Comparison of ENCODE assay signal across 11 mouse cellular contexts in genomic region chr13:112466136-112466945, GRCm38 (mm10). TPM values are rescaled to one million over a fixed set of nuclear protein-coding genes. Genes with fewer than 3 reads are reported as not detected.
DNase-seq lines count a peak whose midpoint lies in the region; ATAC-seq and TF ChIP-seq lines count a peak whose summit lies in the region.
"Had no signal": no experiment of that assay in that cellular context is flagged by ENCODE, and none has a peak within 500 bp of the region (broad histone marks: within the 10 kb centered on the region; RNA-seq: fewer than 3 reads in every experiment).

No protein-coding gene starts in this region.

- H3K9me3 ChIP-seq in liver, embryonic 14.5 days (ENCODE audit: control insufficient read depth, low read length), result no peaks in the 10 kb centered on the region

- H3K9ac ChIP-seq in liver, embryonic 14.5 days (replicated peaks), result no peak overlapping the region

- no peaks in the 10 kb centered on the region for H3K27me3 ChIP-seq in thymus, adult 2 months (ENCODE audit: control insufficient read depth, insufficient read depth, low read length)
- H3K27me3 ChIP-seq in liver, embryonic 14.5 days (ENCODE audit: control insufficient read depth, insufficient read depth, low read length), result peaks cover 8% of the 10 kb centered on the region

- H3K36me3 ChIP-seq in thymus, adult 2 months (ENCODE audit: control insufficient read depth, insufficient read depth, low read length), result no peaks in the 10 kb centered on the region
- no peaks in the 10 kb centered on the region for H3K36me3 ChIP-seq in liver, embryonic 14.5 days (replicated peaks; ENCODE audit: control insufficient read depth, insufficient read depth, low read depth)

- peak overlapping the region; percentile 99 for H3K27ac ChIP-seq in gastrocnemius, adult 2 months
- H3K27ac ChIP-seq in thymus, adult 2 months (ENCODE audit: control insufficient read depth, insufficient read depth, low read length), result peak overlapping the region; percentile 80
- no peak overlapping the region for H3K27ac ChIP-seq in liver, embryonic 14.5 days

- TF ChIP-seq CTCF in gastrocnemius, adult 2 months (IDR thresholded peaks at IDR 0.05), result no peak
- TF ChIP-seq CTCF in thymus, adult 2 months (IDR thresholded peaks at IDR 0.05; ENCODE audit: borderline replicate concordance, control insufficient read depth, extremely low read depth, insufficient read depth, low read length, poor library complexity), result no peak
- TF ChIP-seq CTCF in liver, embryonic 14.5 days (IDR thresholded peaks at IDR 0.05; ENCODE audit: low read depth), result no peak

- TF ChIP-seq EP300 in liver, embryonic 14.5 days (IDR thresholded peaks at IDR 0.05; ENCODE audit: low read depth), result no peak

- ATAC-seq in liver, embryonic 14.5 days (ENCODE audit: insufficient read depth), result no peak
- no peak for ATAC-seq in frontal cortex, adult (ENCODE audit: low TSS enrichment)

- peak overlapping the region; percentile 94 for H3K4me3 ChIP-seq in gastrocnemius, adult 2 months
- peak overlapping the region; percentile 22; the same call in 1 of the 2 replicates for H3K4me3 ChIP-seq in thymus, adult 2 months (ENCODE audit: control insufficient read depth, insufficient read depth, low read length)
- H3K4me3 ChIP-seq in liver, embryonic 14.5 days (ENCODE audit: insufficient read depth in 1 of 2, low read depth in 2 of 2, low read length in 2 of 2), result no peak overlapping the region

- TF ChIP-seq POLR2A in thymus, adult 2 months (IDR thresholded peaks at IDR 0.05; ENCODE audit: control insufficient read depth, extremely low read depth, insufficient read depth, low read length, poor library complexity), result no peak

- intact Hi-C loops in gastrocnemius, adult 2 months (cut with DNase I), result no loop called here

- H3K4me2 ChIP-seq in liver, embryonic 14.5 days (ENCODE audit: low read depth), result peak overlapping the region; percentile 28; the same call in 1 of the 2 replicates

- peaks cover 15% of the 10 kb centered on the region for H3K4me1 ChIP-seq in thymus, adult 2 months (replicated peaks; ENCODE audit: control insufficient read depth, insufficient read depth, low read length)
- H3K4me1 ChIP-seq in liver, embryonic 14.5 days (replicated peaks; ENCODE audit: control insufficient read depth in 2 of 2, insufficient read depth in 2 of 2, low read length in 1 of 2), result peaks cover 6 to 11% of the 10 kb centered on the region in 2 experiments

- no peak for DNase-seq in gastrocnemius, adult 2 months
- no peak for DNase-seq in gastrocnemius, postnatal 10 days
- no peak for DNase-seq in thymus, adult 2 months
- no peak for DNase-seq in thymus, postnatal 4 days
- no peak for DNase-seq in liver, embryonic 14.5 days (ENCODE audit: low read depth in 3 of 3, low spot score in 3 of 3)
- DNase-seq in ovary, postnatal 10 days (ENCODE audit: low spot score), result no peak
- no peak for DNase-seq in cerebellum, adult 11 months
- DNase-seq: B cell, adult 2 months; gastrocnemius, postnatal 36 days; thymus, adult 18-20 months had no signal

- 76% methylated on average over 19 of the region's 19 CpGs for WGBS in thymus, adult 2 months
- 69% methylated on average over 19 of the region's 19 CpGs for WGBS in liver, embryonic 14.5 days (ENCODE audit: insufficient replicate concordance)

RNA-seq across cellular contexts. Expression of gene Il6st, which starts 2.5 kb away (rescaled TPM):
- 100 to 1,000 TPM; 171 to 183 TPM for total RNA-seq in gastrocnemius, adult 2 months (2021)
- total RNA-seq in gastrocnemius, postnatal 10 days (2021), result 100 to 1,000 TPM; 129 to 145 TPM
- 38.1 and 45.8 TPM in 2 replicates for polyA plus RNA-seq in thymus, adult 2 months (2012; rRNA removed)
- 1.7 and 2.4 TPM in 2 replicates for polyA plus RNA-seq in liver, embryonic 14.5 days (2012; rRNA removed)
- 3.7 and 4.2 TPM in 2 replicates for polyA plus RNA-seq in liver, embryonic 14.5 days (2014; fragmentation: Nextera tagmentation; extraction: Ambion mirVana)

Comparison
In these comparisons a context has a peak if more than half of its experiments do, and no peak if none do; other contexts are left out.
1. H3K4me3 ChIP-seq: peak in gastrocnemius, adult 2 months (single experiment) and thymus, adult 2 months (single experiment); none in liver, embryonic 14.5 days (0 of 2).